Mouse (Mus musculus) frontal cortex, postnatal 36 days (tissue): ENCODE measurements around the gene Acan.

Source experiments
- DNase-seq, 2 experiments: peaks; one replicate each; pipeline ENCODE4 v3.0.0; 2022; ENCODE audit warnings: low spot score in 2 of 2

Gene Acan

GRCm38 (mm10) chr7:79139891-79140591 lies 86.8 kb downstream of the Acan start:
- no peak for DNase-seq

DNA sequence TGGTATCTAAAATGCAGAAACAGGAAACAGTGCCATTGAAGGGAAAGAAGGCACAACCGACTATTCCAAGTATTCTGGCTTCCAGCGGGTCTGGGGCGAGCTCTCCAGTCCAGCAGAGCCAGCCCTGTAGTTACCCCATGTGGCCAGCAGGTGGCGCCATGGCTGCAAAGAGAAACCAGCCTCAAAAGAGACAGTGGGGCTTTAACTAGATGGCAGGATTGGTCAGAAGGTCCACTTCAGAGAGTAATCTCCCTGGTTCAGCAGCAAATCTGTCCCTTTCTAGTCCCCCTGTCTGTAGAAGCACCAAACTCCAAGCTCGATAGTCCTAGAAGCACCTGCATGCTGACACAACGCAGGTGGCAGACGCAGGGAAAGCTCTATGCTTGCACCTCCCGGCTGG lies 87.6 kb downstream of the Acan start:
- DNase-seq, result peak; percentile 80 to 85

- DNase-seq, result no peak
These were observed 93.9 kb downstream of the Acan start for GRCm38 (mm10) chr7:79147011-79147837.

DNA sequence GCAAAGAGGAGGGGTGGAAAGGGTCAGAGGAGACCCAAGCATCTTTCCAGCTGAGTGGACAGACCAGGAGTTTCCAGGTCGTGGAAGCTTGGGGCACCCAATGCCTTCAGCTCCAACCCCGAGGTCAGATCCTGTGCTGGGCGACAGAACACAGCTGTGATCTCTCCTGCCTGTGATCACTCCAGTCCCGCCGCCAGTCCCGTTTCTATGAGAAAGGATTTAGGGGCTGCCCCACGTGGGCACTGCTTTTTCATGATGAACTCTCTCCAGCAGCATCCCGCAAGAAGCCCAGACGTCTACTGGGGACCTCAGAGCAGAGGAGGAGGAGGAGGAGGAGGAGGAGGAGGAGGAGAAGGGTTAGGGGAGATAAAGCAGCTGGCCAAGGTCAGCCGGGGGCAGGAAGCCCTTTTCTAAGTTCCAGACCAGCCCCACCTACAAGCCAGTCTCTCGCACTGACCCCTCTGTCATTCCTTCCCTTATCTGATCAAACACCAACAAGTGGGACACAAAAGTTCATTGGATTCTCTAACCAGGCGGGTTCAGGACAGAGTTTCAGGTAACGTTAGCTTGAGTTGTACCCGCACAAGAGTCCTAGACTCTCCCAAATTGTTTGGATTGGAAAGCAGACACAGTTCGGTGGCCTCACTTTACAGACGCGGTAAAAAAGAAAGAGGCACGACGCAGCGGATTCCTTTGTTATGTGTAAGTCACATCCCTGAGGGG lies 94.8 kb downstream of the Acan start:
- DNase-seq, result no peak

DNA sequence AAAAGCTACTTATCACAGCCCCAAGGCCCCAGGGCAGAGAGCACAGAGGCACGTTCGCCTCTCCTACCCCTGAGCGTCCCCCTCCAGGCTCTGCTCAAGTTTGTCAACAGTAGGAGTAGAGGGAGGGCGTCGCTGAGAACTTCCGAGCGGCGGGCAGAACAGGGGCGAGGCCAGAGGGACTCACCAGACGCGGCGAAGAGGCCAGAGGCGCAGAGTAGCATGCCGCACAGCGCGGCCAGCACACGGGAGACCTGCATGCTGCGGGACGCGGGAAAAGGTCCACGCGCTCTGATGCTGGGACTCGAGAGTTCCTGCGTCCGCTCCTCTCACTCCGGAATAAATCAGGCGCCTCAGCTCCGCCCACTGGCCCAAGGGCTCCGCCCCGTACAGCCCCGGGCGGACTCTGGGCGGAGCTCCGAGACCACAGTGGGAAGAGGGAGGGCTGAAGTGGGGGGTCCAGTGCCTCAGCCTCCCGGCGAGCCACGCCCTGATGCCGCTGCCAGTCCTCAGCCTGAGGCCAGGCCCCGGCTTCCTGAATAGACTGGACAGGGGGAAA lies 95.5 kb downstream of the Acan start, which contains the start of gene Mfge8:
Mfge8 (minus strand) TSS at position 350 of the 556 bp plus-strand sequence.
- DNase-seq, result peak; percentile 63 to 70

DNA sequence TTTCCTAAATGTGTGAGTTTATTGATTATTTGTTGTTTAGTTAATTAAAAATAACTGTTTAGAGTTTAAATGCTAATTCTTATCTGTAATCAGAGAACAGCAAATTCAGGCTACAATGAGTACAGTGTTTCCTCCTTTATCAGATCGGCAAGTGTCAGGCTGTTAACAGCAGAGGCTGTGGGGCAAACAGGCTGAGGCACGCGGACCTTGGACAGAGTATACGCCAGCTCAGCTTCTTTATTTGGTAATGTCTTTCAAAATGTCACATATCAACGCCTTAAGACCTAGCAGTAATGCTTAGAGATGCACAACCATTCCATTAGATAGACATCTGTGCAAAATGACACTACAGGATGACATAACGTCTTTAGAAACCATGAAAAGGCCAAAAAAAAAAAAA lies 96.2 kb downstream of the Acan start:
- DNase-seq, result no peak

DNA sequence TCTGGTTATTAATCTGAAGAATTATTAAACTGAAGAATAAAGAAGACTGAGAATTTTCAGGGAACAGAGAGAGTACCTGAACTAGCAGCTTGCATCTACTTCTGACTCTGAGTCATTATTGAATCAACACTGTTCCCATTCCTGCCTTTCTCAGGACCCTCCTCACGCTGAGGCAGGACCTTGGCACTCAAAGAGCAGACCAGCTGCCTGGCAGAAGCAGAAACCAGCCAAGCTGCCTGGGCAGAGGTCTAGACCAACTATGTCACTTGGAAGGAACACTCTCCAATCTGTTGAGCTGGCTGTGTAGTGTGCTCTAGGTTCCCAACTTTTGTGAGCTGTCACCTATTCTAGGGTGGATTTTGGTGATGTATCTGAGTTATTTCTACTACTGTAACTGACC lies 106.1 kb downstream of the Acan start:
- DNase-seq, result no peak
